Mouse (Mus musculus) heart, adult 2 months (tissue): ENCODE measurements around the gene Etnk2. TPM values are rescaled to one million over a fixed set of nuclear protein-coding genes. Genes with fewer than 3 reads are reported as not detected.

Experiments used
- DNase-seq, 2 experiments: peaks; one replicate each; pipeline ENCODE4 v3.0.0; 2021
- H3K27ac ChIP-seq: fragments of 200-600 bp; 2 replicates; pipeline ENCODE4 v1.8.1; 2022
- H3K27me3 ChIP-seq: fragments of 200-500 bp; 2 replicates; pipeline ENCODE4 v1.6.1; 2012; ENCODE audit warnings: mild to moderate bottlenecking, low read length, inconsistent platforms, mixed read lengths; ENCODE audit not compliant: control insufficient read depth, insufficient read depth
- H3K36me3 ChIP-seq: fragments of 200-500 bp; 2 replicates; pipeline ENCODE4 v1.6.1; 2012; ENCODE audit warnings: low read length, inconsistent platforms; ENCODE audit not compliant: control insufficient read depth, insufficient read depth
- H3K4me1 ChIP-seq: fragments of 200-500 bp; 2 replicates; pipeline ENCODE4 v1.6.1; 2011; ENCODE audit warnings: low read length; ENCODE audit not compliant: control insufficient read depth, insufficient read depth
- H3K4me3 ChIP-seq: fragments of 200-600 bp; 2 replicates; pipeline ENCODE4 v1.8.1; 2022
- H3K79me2 ChIP-seq: fragments of 200-500 bp; replicated peaks from 2 replicates; pipeline ENCODE4 v1.6.1; 2012; ENCODE audit warnings: mild to moderate bottlenecking, inconsistent platforms, low read length, moderate library complexity, mixed read lengths; ENCODE audit not compliant: control insufficient read depth, insufficient read depth
- H3K9ac ChIP-seq: fragments of 200-500 bp; 2 replicates; pipeline ENCODE4 v1.6.1; 2012; ENCODE audit warnings: low read depth, mild to moderate bottlenecking, control low read depth, inconsistent platforms, low read length, mixed read lengths
- CTCF ChIP-seq: fragments of 200-600 bp; IDR thresholded peaks from 2 replicates; pipeline ENCODE4 v1.8.1; 2022; ENCODE audit warnings: antibody characterized with exemption, mild to moderate bottlenecking, moderate library complexity
- EP300 ChIP-seq: fragments of 200-500 bp; IDR thresholded peaks from 2 replicates; pipeline ENCODE4 v1.6.1; 2011; ENCODE audit warnings: low read depth, low read length, control low read depth; ENCODE audit not compliant: insufficient read depth
- POLR2A ChIP-seq: fragments of 200-500 bp; IDR thresholded peaks from 2 replicates; pipeline ENCODE4 v1.6.1; 2011; ENCODE audit warnings: mild to moderate bottlenecking, low read depth, low read length, control low read depth; ENCODE audit not compliant: insufficient read depth
- WGBS: fragments of 180-500 bp; shearing (Covaris S2); methylation state at CpG from one replicate; pipeline ENCODE4 v1.1.7; 2018; 5-methylcytosine and 5-hydroxymethylcytosine counted together
- intact Hi-C: fragments of 180-260 bp; cut with DNase I; formaldehyde crosslinking; loops from one replicate; pipeline ENCODE4 v1.15.1; 2025
- polyA plus RNA-seq: library from polyadenylated mRNA; depleted of rRNA; stranded (reverse); fragments of >200 nt; gene quantifications from 2 replicates; pipeline ENCODE4 v1.2.3, GENCODE M21; 2012
- total RNA-seq, 2 experiments: library from RNA; stranded (reverse); gene quantifications; 2 replicates each; pipeline ENCODE4 v1.2.3; 2021

Gene Etnk2
- total and polyA plus RNA-seq, 3 experiments = 0.29 to 0.93 (median 0.84) TPM

GRCm38 (mm10) chr1:133370352-133370751 is 7.0 kb downstream of the Etnk2 start:
- no peak overlapping the region for H3K9ac ChIP-seq
- WGBS = 74% methylated on average over 4 of the region's 4 CpGs
- no peaks in the 10 kb centered on the region for H3K79me2 ChIP-seq
- H3K4me1 ChIP-seq = peaks cover 3% of the 10 kb centered on the region; the same call in 1 of the 2 replicates
- H3K27ac ChIP-seq = no peak overlapping the region
- intact Hi-C loops = no loop called here
- no peak for TF ChIP-seq CTCF
- no peak for TF ChIP-seq EP300
- TF ChIP-seq POLR2A = no peak
- no peak for DNase-seq
- H3K27me3 ChIP-seq = no peaks in the 10 kb centered on the region
- H3K36me3 ChIP-seq = no peaks in the 10 kb centered on the region
- H3K4me3 ChIP-seq = no peak overlapping the region

GRCm38 (mm10) chr1:133371431-133371830 is 8.1 kb downstream of the Etnk2 start:
- Histone ChIP-seq H3K4me1 (peaks cover 3% of the 10 kb centered on the region; the same call in 1 of the 2 replicates), H3K27me3 (no peaks in the 10 kb centered on the region), H3K79me2 (no peaks in the 10 kb centered on the region), H3K27ac (no peak overlapping the region), H3K4me3 (no peak overlapping the region), H3K36me3 (no peaks in the 10 kb centered on the region), H3K9ac (no peak overlapping the region)
- intact Hi-C loops = no loop called here
- WGBS = 80% methylated on average over 6 of the region's 6 CpGs
- no peak for DNase-seq
- no peak for TF ChIP-seq POLR2A
- no peak for TF ChIP-seq CTCF
- no peak for TF ChIP-seq EP300

GRCm38 (mm10) chr1:133372113-133372512 is 8.7 kb downstream of the Etnk2 start:
- intact Hi-C loops = no loop called here

DNA sequence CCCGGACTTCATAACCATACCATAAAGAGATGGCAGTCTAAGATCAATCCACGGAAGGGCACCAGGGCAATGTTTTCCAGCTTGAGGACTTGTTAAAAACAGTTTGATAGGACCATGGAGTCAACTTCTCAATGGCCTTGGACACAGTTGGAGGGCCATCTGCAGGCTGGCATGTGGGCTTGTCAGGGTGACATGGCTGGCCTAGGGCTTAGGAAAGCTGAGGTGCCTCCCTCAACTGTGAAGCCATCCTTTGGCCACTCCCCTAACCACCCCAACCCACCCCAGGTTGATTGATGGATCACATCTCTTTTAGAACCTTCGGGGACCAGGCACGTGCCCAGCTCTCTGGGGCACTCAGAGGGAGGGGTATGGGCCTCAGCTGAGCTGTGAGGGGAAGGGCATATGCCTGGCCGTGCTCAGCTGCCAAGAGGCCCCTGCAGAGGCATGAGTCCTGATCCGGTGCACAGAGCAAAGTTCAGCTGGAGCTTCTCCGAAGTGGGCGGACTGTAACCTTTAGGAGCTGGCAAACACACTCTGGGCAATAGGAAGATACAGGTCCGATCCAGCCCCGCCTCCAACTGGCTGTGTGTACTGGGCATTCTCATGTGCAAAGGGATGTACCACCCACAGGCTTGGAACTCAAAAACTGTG is 12.4 kb downstream of the Etnk2 start:
- Histone ChIP-seq H3K4me3 (no peak overlapping the region), H3K27me3 (no peaks in the 10 kb centered on the region), H3K36me3 (no peaks in the 10 kb centered on the region), H3K4me1 (peaks cover 5% of the 10 kb centered on the region), H3K27ac (no peak overlapping the region), H3K9ac (no peak overlapping the region), H3K79me2 (no peaks in the 10 kb centered on the region)
- 71% methylated on average over 10 of the region's 10 CpGs for WGBS
- no peak for TF ChIP-seq CTCF
- no peak for TF ChIP-seq EP300
- no peak for TF ChIP-seq POLR2A
- intact Hi-C loops = no loop called here
- DNase-seq = no peak

More at GRCm38 (mm10) chr1:133372113-133372512, 8.7 kb downstream of the Etnk2 start:
- no peaks in the 10 kb centered on the region for H3K79me2 ChIP-seq
- peaks cover 3% of the 10 kb centered on the region; the same call in 1 of the 2 replicates for H3K4me1 ChIP-seq
- H3K27me3 ChIP-seq = no peaks in the 10 kb centered on the region
- 60% methylated on average over 8 of the region's 8 CpGs for WGBS
- H3K4me3 ChIP-seq = no peak overlapping the region
- no peak for TF ChIP-seq CTCF
- TF ChIP-seq POLR2A = no peak
- no peak for TF ChIP-seq EP300
- H3K27ac ChIP-seq = no peak overlapping the region
- no peaks in the 10 kb centered on the region for H3K36me3 ChIP-seq
- DNase-seq = no peak
- no peak overlapping the region for H3K9ac ChIP-seq

DNA sequence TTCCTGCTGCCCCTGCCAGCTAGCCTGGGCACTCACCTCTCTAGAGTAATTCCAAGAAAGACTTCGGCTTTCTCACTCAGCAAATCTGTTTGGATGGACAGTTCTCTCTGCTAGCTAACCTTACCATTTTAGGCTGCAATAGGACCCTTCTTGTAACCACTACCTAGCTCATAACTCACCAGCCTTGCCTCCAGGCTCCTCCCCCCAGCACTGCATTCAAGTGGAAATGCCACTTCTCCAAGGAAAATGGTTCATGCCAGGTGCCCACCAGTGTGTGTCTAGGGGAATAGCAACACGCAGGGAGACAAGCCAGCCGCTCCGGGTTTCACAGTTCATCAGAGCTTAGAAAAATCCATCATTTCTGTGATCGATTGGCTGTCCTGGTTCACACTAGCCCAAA is 14.2 kb downstream of the Etnk2 start:
- 91% methylated on average over 5 of the region's 5 CpGs for WGBS

GRCm38 (mm10) chr1:133379254-133379985 is 16.0 kb downstream of the Etnk2 start:
- Histone ChIP-seq H3K27ac (peak overlapping the region; percentile 15; the same call in 1 of the 2 replicates), H3K9ac (no peak overlapping the region), H3K36me3 (no peaks in the 10 kb centered on the region), H3K27me3 (no peaks in the 10 kb centered on the region), H3K4me1 (peaks cover 6% of the 10 kb centered on the region), H3K4me3 (no peak overlapping the region), H3K79me2 (no peaks in the 10 kb centered on the region)
- WGBS = 53% methylated on average over 10 of the region's 10 CpGs
- intact Hi-C loops = no loop called here
- TF ChIP-seq EP300 (no peak), CTCF (no peak), POLR2A (no peak)
- DNase-seq = no peak

More for the DNA sequence above, 14.2 kb downstream of the Etnk2 start:
- Histone ChIP-seq H3K4me1 (peaks cover 6% of the 10 kb centered on the region), H3K36me3 (no peaks in the 10 kb centered on the region), H3K27ac (no peak overlapping the region), H3K4me3 (no peak overlapping the region), H3K9ac (no peak overlapping the region), H3K79me2 (no peaks in the 10 kb centered on the region), H3K27me3 (no peaks in the 10 kb centered on the region)
- DNase-seq = no peak
- TF ChIP-seq POLR2A (no peak), CTCF (no peak), EP300 (no peak)
- intact Hi-C loops = no loop called here
